Mouse (Mus musculus): ENCODE data around the gene Gpatch8. TPM values are rescaled to one million over a fixed set of nuclear protein-coding genes. Genes with fewer than 3 reads are reported as not detected.
A peak's percentile ranks its signal among the peaks of the same experiment; 100 is the strongest.

Gene Gpatch8
- polyA plus RNA-seq (2015; fragmentation: Nextera tagmentation; extraction: Ambion mirVana), result 25.1 and 29.6 TPM in 2 replicates

DNA sequence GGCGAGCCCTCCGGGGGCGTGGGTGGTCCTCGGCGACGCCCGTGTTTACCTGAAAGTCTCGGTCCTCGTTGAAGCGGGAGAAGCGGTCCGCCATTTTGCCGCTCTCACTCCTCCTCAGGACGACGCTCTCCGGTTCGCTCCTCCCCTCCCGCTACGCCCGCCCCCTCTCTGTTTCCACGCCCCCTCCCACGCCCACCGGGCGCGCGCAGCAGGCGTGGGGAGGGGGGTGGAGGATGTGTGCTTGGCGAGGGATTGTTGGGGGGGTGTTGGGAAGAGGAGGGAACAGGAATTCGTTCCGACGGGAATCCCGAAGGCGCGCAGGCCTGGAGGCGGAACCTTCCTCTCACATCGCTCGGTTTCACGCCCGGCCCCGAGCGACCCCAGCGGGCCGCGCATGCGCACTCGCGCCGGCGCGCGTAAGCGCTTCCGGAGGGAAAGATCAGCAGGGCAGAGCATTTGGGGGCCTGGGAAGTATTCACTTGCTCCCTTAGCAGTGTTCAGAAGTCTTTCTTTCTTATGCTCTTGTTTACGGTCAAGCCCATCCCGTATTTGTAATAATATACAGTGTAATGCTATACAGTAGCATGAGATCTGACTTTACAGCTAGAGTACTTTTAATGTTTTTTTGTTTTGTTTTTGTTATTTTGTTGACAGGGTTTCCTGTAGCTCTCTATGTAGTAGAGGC lies at the start of gene Gpatch8:
Gene Gpatch8, minus strand, starts transcription at position 362 of the 685 bp plus-strand sequence.
- H3K9me3 ChIP-seq (replicated peaks; ENCODE audit: low read length), result no peaks in the 10 kb centered on the region
- H3K4me2 ChIP-seq (ENCODE audit: low read length), result peak within 1 kb of the TSS; percentile 67
- TF ChIP-seq CTCF (IDR thresholded peaks at IDR 0.05; ENCODE audit: low read depth), result peak; percentile 29; the same call in 1 of the 2 replicates
- DNase-seq (ENCODE audit: low spot score) (peak; percentile 98), ATAC-seq (replicated peaks; ENCODE audit: low FRiP score, low read depth) (peak; percentile 98)
- under 1% methylated on average over 36 of the region's 55 CpGs for WGBS
- H3K27me3 ChIP-seq (ENCODE audit: insufficient read depth, low read length), result no peaks in the 10 kb centered on the region
- H3K4me1 ChIP-seq (replicated peaks; ENCODE audit: insufficient read depth, low read length), result 0 out of 2 replicates have a peak, but pooled peaks cover 8% of the 10 kb centered on the region
- H3K36me3 ChIP-seq (ENCODE audit: insufficient read depth, low read length), result no peaks in the 10 kb centered on the region
- H3K9ac ChIP-seq (ENCODE audit: low read depth, low read length), result peak within 1 kb of the TSS; percentile 78
- H3K4me3 ChIP-seq (replicated peaks; ENCODE audit: low read depth, low read length), result peak within 1 kb of the TSS; percentile 78
- peak within 1 kb of the TSS; percentile 92 for H3K27ac ChIP-seq

- peaks cover 15% of the 10 kb centered on the region; the same call in 1 of the 2 replicates for H3K4me1 ChIP-seq (replicated peaks; ENCODE audit: insufficient read depth, low read length)
- H3K27me3 ChIP-seq (ENCODE audit: insufficient read depth, low read length), result no peaks in the 10 kb centered on the region
- peak overlapping the region; percentile 67 for H3K9ac ChIP-seq (ENCODE audit: low read depth, low read length)
- under 1% methylated on average over 72 of the region's 74 CpGs for WGBS
- 0 out of 2 replicates have a peak, but pooled peaks have one; percentile 20 for TF ChIP-seq CTCF (IDR thresholded peaks at IDR 0.05; ENCODE audit: low read depth)
- no peaks in the 10 kb centered on the region for H3K36me3 ChIP-seq (ENCODE audit: insufficient read depth, low read length)
- H3K9me3 ChIP-seq (replicated peaks; ENCODE audit: low read length), result no peaks in the 10 kb centered on the region
- DNase-seq (ENCODE audit: low spot score) (no peak), ATAC-seq (replicated peaks; ENCODE audit: low FRiP score, low read depth) (peak; percentile 14; the same call in 1 of the 2 replicates)
- peak overlapping the region; percentile 95 for H3K27ac ChIP-seq
- H3K4me2 ChIP-seq (ENCODE audit: low read length), result peak overlapping the region; percentile 83
- H3K4me3 ChIP-seq (replicated peaks; ENCODE audit: low read depth, low read length), result peak overlapping the region; percentile 86
These were observed 48.8 kb upstream of the Gpatch8 start for GRCm38 (mm10) chr11:102604777-102605552.

GRCm38 (mm10) chr11:102604010-102604584 lies 47.9 kb upstream of the Gpatch8 start, which contains the start of gene Fzd2:
Gene Fzd2 (plus strand): TSS chr11:102604396.
- Histone ChIP-seq H3K27me3 (ENCODE audit: insufficient read depth, low read length) (no peaks in the 10 kb centered on the region), H3K9me3 (replicated peaks; ENCODE audit: low read length) (no peaks in the 10 kb centered on the region), H3K36me3 (ENCODE audit: insufficient read depth, low read length) (no peaks in the 10 kb centered on the region), H3K9ac (ENCODE audit: low read depth, low read length) (peak within 1 kb of the TSS; percentile 71), H3K4me2 (ENCODE audit: low read length) (peak within 1 kb of the TSS; percentile 83), H3K27ac (peak within 1 kb of the TSS; percentile 95), H3K4me3 (replicated peaks; ENCODE audit: low read depth, low read length) (peak within 1 kb of the TSS; percentile 86), H3K4me1 (replicated peaks; ENCODE audit: insufficient read depth, low read length) (peaks cover 15% of the 10 kb centered on the region; the same call in 1 of the 2 replicates)
- WGBS, result under 1% methylated on average over 22 of the region's 31 CpGs
- no peak for TF ChIP-seq CTCF (IDR thresholded peaks at IDR 0.05; ENCODE audit: low read depth)
- DNase-seq (ENCODE audit: low spot score), result peak; percentile 99
- ATAC-seq (replicated peaks; ENCODE audit: low FRiP score, low read depth), result peak; percentile 91

GRCm38 (mm10) chr11:102603496-102603850 lies 47.3 kb upstream of the Gpatch8 start:
- no peak for ATAC-seq (replicated peaks; ENCODE audit: low FRiP score, low read depth)

DNA sequence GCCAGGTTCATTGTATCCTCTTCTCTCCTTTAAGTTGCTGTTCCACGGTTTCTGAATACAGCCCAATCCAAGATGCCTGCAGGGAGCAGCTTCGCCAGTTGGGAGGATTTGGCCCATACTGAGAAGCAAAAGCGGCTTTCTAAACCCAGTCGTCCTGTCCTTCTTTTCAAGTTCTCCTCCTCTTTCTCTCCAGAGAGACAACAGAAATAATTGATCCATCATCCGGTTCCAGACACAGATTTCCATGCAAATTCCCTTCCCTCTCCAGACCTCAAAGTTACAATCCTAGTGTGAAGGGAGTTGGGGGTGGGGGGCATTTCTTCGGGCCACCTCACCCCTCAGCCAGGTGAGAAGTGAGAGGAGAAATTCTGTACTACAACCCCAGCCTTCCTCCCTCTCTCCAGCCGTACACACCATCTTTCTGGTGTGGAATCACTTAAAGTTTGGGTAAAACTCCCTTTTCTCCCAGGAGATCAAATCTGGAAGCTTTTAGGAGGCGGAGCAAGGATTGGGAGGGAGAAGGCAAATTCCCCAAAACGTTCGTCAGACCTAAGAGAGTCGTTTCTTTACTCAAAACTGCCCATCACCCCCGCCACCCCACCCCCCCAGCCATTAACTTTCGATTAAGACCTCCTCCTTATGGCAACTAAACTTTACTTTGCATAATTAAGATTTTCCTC lies 46.8 kb upstream of the Gpatch8 start:
- Histone ChIP-seq H3K27ac (peak overlapping the region; percentile 95), H3K9ac (ENCODE audit: low read depth, low read length) (peak overlapping the region; percentile 71), H3K4me2 (ENCODE audit: low read length) (peak overlapping the region; percentile 83), H3K4me1 (replicated peaks; ENCODE audit: insufficient read depth, low read length) (peaks cover 9% of the 10 kb centered on the region; the same call in 1 of the 2 replicates), H3K9me3 (replicated peaks; ENCODE audit: low read length) (no peaks in the 10 kb centered on the region), H3K36me3 (ENCODE audit: insufficient read depth, low read length) (no peaks in the 10 kb centered on the region), H3K4me3 (replicated peaks; ENCODE audit: low read depth, low read length) (peak overlapping the region; percentile 86), H3K27me3 (ENCODE audit: insufficient read depth, low read length) (no peaks in the 10 kb centered on the region)
- DNase-seq (ENCODE audit: low spot score) (peak; percentile 89), ATAC-seq (replicated peaks; ENCODE audit: low FRiP score, low read depth) (no peak)
- WGBS, result 3% methylated on average over 13 of the region's 13 CpGs
- no peak for TF ChIP-seq CTCF (IDR thresholded peaks at IDR 0.05; ENCODE audit: low read depth)

More at GRCm38 (mm10) chr11:102603496-102603850, 47.3 kb upstream of the Gpatch8 start:
- no peaks in the 10 kb centered on the region for H3K36me3 ChIP-seq (ENCODE audit: insufficient read depth, low read length)
- DNase-seq (ENCODE audit: low spot score), result peak; percentile 90
- peak overlapping the region; percentile 95 for H3K27ac ChIP-seq
- no peaks in the 10 kb centered on the region for H3K27me3 ChIP-seq (ENCODE audit: insufficient read depth, low read length)
- peak overlapping the region; percentile 83 for H3K4me2 ChIP-seq (ENCODE audit: low read length)
- 2% methylated on average over 10 of the region's 10 CpGs for WGBS
- peak overlapping the region; percentile 71 for H3K9ac ChIP-seq (ENCODE audit: low read depth, low read length)
- no peak for TF ChIP-seq CTCF (IDR thresholded peaks at IDR 0.05; ENCODE audit: low read depth)
- H3K4me3 ChIP-seq (replicated peaks; ENCODE audit: low read depth, low read length), result peak overlapping the region; percentile 86
- H3K4me1 ChIP-seq (replicated peaks; ENCODE audit: insufficient read depth, low read length), result peaks cover 10% of the 10 kb centered on the region; the same call in 1 of the 2 replicates
- no peaks in the 10 kb centered on the region for H3K9me3 ChIP-seq (replicated peaks; ENCODE audit: low read length)

All from kidney, postnatal 0 days (tissue).